Mouse (Mus musculus): ENCODE measurements around the gene Shcbp1l.
"Not testable (repeated sequence)": the region's sequence is repeated elsewhere in the genome, so short reads cannot be mapped to it uniquely, and the experiment has no call there.

The Shcbp1l gene

DNA sequence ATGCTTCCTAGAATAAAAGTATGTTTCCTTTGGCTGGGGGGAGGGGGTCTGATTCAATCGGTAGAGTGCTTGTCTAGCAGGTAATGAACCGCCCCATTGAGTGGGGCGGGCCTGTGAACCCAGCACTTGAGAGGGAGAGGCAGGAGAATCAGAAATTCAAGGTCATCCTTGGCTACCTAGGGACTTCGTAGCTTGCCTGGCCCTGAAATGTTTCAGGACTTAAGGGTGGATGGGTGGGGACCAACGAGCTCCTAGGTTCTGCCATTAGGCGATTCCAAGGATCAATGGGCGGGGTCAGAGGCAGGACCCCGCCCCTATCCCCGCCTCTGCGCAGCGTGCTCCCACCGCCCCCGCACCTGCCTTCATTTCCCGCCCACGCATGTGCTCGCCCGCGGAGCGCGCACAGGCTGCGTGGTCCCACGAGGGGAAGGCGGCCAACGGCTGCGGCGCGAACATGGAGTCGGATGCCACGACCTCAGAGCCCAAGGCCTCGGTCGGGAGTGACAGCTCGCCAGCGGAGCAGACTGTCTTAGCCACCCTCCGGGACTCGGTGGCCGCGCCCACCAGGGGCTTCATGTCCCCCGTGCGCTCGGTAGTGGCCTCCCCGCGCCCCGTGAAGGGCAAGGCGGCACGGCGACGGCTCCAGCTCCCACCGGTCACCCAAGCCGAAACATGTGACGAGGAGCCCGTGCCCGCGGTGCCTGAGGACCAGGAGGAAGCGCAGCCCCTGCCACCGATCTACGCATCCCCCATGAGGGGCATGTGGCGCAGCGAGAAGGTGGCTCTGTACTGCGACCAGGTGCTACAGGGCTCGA lies at the start of gene Shcbp1l:
Gene Shcbp1l, plus strand, starts transcription at position 393 of the 815 bp plus-strand sequence.
- peak; percentile 40 for DNase-seq (ENCODE audit: low spot score)

DNA sequence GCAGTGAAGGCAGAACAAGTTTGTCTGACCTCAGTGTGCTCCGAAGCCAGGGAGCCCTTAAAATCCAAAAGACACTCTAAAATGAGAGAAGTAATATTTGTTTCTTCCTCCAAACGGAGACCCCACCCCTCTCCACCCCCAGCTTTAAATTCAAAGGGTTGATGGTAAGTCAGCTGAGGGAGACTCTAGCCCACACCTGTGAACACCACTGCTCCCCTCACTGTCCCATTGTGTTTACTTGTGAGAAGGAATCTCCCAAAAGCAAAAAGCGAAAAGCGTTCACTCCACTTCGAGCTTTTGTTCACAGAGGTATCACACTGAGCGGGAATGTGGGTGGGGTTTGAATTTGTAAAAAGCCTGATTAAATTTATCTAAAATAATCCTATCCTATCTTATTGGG lies 48.5 kb upstream of the Shcbp1l start:
- DNase-seq (ENCODE audit: low spot score), result no peak

DNA sequence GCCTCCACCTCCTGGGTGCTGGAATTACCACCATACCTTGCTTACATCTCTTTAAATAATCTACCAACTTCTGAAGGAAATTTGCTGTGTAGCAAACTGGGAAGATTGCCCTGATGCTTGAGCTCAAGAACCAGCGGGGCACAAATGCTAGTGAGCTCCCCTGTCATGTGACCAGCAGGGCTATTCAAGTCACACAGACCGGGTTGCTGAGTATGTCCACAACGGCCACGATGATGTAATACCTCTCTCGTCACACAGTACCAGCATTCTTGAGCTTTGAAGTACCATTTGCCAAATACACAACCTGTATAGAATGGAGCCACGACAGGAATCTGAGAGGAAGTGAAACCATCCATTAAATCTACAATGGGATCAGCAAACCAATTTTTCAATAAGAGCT lies 46.4 kb upstream of the Shcbp1l start:
- DNase-seq (ENCODE audit: low spot score), result no peak

DNA sequence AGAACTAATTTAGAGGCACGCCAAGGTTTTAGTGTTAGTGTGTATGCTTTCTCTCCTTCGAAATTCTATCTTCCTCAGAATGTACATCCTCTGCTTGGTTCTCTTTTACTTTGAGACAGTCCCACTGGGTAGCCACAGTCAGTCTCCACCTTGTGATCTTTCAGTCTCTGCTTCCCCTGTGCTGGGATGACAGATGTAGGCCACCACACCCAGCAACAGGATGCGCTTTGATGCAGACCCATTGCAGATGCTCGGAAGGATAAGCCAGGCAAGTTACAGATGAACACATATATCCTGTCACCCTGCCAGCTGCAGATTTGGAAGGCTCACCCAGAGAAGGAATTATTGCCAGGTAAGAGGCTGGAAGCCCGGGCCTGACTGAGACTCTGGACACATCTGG lies 45.1 kb upstream of the Shcbp1l start:
- DNase-seq (ENCODE audit: low spot score), result no peak

DNA sequence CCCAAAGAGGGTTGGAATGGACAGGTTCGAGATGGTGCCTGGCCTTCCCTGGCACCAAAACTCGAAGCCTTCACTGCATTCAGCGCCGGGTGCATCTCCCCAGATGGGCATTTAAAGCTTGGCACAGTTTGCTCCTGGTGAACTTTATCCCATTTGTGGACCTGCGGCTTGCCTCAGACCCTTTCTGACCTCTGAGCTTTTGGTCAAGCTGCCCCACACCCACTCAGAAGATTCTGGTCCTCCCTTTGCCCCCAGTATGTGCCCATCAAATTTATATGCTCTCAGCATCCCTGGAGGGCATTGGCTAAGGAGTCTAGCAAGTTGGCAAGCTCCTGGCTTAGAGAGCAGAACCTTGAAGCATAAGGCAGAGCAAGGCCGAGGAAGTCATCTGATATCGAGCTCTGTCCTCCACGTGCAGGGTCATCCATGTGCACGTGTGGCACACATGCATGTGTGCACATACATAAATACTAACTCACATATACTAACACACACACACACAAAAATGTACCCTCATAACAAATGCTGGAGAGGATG lies 44.1 kb upstream of the Shcbp1l start:
- DNase-seq (ENCODE audit: low spot score), result no peak

DNA sequence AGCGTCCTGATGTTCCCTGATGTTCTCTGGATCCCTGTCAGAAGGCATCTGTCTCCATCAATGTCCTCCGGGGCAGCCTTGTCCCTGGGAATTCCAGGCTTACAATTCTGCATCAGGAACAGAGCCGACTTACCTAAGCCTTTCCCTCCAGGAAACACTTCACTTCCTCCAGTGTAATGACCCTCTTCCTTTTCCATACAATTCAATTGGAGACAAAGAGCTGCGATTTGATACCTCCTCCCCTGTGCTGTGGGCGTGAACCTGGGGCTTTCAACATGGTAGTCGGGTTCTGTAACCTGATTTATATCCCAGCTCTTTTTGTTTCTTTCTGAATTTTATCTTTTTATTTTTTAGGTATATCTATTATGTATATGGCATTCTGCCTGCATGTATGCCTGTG lies 39.9 kb upstream of the Shcbp1l start:
- DNase-seq (ENCODE audit: low spot score), result no peak

DNA sequence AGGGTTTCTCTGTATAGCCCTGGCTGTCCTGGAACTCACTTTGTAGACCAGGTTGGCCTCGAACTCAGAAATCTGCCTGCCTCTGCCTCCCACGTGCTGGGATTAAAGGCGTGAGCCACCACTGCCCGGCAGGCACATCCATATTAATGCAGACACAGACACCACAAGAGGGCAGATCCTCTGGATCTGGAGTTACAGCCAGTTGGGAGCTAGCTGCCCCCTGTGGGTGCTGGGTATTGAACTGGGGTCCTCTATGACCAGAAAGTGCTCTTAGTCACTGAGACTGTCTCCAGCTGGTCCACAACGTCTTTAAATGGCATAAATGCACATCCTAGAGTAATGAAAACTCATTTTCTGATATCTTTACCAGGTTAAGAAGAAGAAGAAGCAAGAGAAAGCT lies 39.3 kb upstream of the Shcbp1l start:
- DNase-seq (ENCODE audit: low spot score), result not testable (repeated sequence)

DNA sequence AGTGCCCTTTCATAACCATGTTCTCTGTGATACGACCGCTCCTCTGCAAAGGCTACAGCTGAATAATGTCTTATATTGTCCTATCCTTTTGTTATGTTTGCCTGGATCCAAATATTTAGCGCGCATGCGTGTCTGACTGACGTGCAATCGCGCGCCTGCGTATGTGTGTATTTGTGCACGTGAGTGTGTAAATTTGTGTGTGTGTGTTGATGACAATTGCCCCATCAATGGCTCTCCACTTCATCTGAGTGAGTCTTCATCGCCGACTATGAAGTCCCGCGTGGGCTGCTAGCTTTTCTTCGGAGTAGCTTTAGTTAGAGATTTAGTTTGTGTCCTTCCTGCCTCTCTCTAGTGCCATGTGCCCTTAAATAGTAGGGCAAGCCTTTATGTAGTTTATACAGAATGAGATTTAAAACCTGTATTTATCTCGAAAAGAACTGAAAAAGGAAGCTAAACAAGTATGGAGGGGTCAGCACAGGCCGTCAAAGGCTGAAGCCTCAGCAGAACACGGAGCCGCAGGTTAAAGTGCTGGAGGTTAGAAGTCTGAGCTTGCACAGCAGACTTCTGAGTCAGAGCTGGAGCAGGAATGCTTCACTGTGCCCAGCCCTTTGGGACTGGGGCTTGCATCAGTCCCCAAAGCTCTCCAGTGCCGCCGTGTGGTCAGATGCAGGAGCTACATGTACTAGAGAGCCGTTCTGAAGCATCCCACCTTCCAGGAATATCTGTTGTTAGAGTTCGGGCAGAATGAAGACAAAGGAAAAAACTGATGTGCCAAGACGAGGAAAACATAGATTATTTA lies 38.5 kb upstream of the Shcbp1l start:
- DNase-seq (ENCODE audit: low spot score), result peak; percentile 27

DNA sequence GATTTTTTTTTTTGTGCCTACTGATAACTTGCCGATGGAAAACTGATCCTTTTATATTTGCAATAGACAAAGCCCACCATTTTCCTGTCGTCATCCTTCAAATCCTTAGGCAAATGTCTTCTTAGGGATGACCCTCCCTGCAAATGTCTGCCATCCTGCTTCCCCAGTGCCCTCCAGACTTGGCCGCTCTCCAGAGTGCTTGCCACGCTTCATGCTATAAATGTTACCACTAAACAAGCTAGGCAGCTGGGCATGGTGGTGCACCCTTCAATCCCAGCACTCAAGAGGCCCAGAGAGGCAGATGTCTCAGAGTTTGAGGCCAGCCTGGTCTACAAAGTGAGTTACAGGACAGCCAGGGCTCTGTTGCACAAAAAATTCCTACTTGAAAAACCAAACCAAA lies 29.3 kb upstream of the Shcbp1l start:
- not testable (repeated sequence) for DNase-seq (ENCODE audit: low spot score)

DNA sequence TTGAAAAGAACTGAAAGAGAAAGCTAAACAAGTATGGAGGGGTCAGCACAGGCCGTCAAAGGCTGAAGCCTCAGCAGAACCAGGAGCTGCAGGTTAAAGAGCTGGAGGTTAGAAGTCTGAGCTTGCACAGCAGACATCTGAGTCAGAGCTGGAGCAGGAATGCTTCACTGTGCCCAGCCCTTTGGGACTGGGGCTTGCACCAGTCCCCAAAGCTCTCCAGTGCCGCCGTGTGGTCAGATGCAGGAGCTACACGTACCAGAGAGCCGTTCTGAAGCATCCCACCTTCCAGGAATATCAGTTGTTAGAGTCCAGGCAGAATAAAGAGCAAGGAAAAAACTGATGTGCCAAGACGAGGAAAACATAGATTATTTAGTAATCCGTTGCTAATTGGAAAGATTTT lies 23.2 kb upstream of the Shcbp1l start:
- no peak for DNase-seq (ENCODE audit: low spot score)

DNA sequence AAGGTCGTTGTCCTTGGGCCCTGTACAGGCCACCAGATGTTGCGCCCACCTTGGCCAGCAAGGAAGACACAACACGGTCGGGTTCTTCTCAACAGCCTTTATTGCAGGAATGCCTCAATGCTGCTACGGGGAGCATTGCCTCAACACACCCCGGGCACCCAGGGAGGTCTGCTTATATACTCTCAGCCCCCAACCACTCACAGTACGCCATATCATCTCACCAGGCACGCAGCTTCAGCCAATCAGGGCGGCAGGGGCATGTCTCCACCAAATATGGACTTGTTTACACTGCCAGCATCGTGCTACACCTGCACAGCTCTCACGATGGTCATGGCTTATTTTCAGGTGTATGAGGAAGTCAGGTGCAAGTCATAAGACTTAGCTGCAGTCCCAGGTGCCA lies 17.3 kb upstream of the Shcbp1l start:
- DNase-seq (ENCODE audit: low spot score), result not testable (repeated sequence)

DNA sequence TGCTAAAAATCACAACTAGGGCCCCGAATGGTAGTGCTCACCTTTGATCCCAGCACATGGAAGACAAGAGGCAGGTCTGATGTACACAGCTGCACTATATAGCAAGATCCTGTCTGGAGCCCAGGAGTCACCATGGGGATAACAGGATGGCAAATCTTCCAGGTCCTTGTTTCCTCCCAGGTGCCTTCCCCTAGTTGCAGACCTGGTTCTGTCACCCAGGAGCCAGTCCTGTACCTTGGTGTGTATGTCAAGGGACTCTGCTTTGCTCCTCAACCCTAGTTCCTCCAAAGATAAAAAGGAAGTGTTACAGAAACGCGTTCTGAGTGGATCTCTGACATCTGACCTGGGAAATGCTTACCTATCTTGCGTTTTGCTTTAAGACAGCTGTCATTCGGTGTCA lies 16.7 kb upstream of the Shcbp1l start:
- not testable (repeated sequence) for DNase-seq (ENCODE audit: low spot score)

DNA sequence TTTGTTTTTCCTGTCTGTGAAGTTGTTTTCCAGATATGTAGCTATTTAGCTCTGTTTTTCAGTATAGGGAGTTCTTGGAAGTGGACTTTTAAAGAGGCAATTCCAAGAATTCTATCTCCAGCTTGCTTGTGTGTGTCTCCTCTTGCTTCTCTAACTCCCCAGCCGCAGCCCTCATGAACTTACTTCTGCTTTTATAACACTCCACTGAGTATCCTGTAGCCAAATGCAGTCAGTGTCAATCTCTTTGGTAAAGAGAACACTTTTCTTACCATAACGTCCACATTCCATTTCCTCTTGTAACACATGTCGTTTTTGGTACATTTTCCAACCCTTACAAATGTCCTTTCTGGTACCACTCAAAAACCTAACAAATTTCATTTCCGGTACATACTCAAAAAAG lies 14.0 kb upstream of the Shcbp1l start:
- not testable (repeated sequence) for DNase-seq (ENCODE audit: low spot score)

DNA sequence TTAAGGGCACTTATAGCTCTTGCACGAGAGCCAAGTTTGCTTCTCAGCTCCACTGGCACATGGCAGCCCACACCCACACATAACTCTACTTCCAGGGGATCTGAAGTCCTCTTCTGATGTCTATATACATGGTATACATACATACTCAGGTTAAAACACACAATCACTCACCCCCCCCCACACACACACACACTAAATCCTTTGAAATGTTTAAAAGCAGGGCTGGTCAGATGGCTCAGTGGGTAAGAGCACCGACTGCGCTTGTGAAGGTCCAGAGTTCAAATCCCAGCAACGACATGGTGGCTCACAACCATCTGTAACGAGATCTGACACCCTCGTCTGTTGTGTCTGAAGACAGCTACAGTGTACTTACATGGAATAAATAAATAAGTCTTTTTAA lies 13.2 kb upstream of the Shcbp1l start:
- no peak for DNase-seq (ENCODE audit: low spot score)

DNA sequence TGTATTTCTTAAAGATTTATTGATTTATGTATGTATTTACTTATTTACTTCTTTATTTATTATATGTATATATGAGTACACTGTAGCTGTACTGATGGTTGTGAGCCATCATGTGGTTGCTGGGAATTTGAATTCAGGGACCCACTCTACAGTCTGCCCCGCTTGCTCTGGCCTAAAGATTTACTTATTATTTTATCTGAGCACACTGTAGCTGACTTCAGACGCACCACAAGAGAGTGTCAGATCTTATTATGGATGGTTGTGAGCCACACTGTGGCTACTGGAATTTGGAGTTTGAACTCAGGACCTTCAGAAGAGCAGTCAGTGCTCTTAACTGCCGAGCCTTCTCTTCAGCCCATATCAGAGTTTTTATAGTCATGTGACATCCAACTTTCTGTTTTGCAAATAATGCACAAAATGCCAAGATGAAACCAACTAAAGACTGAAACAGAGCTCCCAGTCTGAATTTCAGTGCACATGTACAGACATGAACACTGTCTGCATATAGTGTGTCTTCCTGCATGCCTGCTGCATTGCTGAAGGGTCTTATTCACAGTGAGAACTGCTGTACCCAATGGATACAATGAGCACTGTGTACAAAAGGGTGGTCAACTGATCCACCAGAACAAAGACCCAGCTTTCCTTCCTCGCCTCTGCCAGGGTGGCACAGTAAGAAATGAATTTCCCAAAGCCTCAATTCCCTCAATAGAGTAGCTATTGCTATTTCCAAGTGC lies 12.1 kb upstream of the Shcbp1l start:
- DNase-seq (ENCODE audit: low spot score), result not testable (repeated sequence)

DNA sequence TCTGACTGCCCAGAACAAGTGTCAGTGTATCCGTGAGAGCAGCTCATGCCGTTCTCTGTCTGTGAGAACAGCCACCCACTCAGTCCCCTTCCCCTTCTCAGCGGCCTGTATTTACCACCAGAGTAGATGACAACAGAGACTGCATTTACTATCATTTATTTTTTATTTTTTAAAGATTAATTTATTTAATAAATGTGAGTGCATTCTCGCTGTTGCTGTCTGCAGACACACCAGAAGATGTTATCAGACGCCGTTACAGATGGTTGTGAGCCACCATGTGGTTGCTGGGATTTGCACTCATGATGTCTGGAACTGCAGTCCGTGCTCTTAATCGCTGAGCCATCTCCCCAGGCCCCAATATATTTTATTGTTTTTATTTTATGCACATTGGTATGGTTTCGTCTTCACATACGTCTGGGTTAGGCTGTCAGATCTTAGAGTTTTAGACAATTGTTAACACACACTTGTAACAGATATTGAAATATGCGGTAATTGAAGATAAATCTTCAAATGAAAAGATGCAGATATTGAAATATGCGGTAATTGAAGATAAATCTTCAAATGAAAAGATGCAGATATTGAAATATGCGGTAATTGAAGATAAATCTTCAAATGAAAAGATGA lies 11.5 kb upstream of the Shcbp1l start:
- DNase-seq (ENCODE audit: low spot score), result peak; percentile 80

DNA sequence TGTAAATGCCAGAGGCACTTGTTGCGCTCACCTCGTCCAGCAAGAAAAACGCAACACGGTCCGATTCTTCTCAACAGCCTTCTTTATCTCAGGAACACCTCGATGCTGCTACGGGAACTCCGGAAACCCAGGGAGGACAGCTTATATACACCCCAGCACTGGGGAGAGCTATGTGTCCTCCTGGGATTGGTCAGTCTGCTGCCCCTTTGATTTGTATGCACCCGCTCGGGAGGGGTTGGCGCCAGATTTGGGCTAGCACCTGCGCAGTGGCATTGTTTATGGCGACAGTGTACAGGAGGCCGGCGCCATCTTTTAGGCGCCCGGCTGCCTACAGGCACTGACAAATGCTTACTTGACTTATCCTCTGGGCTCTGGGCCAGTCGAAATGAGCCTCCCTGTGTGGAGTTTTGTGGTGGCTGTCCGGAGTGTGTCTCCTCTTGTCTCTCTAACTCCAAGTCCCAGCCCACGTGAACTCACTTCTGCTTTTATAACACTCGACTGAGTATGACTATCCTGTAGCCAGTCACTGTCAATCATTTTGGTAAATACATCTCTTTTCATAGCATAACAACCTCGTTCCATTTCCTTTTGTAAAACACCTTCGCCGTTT lies 10.7 kb upstream of the Shcbp1l start:
- peak; percentile 94 for DNase-seq (ENCODE audit: low spot score)

DNA sequence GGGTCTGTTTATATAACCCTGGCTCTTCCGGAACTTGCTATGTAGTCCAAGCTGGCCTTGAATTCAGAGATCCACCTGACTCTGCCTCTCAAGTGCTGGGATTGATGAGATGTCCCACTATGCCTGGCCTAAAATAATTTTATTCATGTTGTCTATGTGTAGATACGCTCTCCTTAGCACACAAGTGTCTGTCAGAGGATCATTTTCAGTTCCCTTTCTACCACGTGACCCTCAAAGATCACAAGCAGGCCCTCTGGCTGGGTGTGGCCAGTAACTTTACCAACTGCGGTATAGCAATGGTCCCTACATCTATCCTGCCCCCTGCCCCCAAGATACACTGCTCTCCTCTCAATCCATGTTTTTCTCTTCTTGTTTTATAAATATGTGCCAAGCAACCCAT lies 10.0 kb upstream of the Shcbp1l start:
- peak; percentile 79 for DNase-seq (ENCODE audit: low spot score)

DNA sequence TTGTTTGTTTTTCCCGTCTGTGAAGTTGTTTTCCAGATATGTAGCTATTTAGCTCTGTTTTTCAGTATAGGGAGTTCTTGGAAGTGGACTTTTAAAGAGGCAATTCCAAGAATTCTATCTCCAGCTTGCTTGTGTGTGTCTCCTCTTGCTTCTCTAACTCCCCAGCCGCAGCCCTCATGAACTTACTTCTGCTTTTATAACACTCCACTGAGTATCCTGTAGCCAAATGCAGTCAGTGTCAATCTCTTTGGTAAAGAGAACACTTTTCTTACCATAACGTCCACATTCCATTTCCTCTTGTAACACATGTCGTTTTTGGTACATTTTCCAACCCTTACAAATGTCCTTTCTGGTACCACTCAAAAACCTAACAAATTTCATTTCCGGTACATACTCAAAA lies 9.2 kb upstream of the Shcbp1l start:
- DNase-seq (ENCODE audit: low spot score), result not testable (repeated sequence)

DNA sequence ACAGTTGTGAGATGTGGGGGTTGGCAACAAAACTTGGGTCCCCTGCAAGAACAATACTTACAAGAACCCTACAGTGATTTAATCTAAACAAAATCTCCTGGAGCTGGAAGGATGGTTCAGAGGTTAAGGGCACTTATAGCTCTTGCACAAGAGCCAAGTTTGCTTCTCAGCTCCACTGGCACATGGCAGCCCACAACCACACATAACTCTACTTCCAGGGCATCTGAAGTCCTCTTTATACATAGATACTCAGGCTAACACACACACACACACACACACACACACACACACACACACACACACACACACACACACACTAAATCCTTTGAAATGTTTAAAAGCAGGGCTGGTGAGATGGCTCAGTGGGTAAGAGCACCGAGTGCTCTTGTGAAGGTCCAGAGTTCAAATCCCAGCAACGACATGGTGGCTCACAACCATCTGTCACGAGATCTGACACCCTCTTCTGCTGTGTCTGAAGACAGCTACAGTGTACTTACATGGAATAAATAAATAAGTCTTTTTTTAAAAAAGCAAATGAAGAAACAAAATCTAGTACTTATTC lies 8.6 kb upstream of the Shcbp1l start:
- not testable (repeated sequence) for DNase-seq (ENCODE audit: low spot score)

DNA sequence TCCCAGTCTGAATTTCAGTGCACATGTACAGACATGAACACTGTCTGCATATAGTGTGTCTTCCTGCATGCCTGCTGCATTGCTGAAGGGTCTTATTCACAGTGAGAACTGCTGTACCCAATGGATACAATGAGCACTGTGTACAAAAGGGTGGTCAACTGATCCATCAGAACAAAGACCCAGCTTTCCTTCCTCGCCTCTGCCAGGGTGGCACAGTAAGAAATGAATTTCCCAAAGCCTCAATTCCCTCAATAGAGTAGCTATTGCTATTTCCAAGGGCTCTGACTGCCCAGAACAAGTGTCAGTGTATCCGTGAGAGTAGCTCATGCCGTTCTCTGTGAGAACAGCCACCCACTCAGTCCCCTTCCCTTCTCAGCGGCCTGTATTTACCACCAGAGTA lies 7.2 kb upstream of the Shcbp1l start:
- DNase-seq (ENCODE audit: low spot score), result peak; percentile 29
